Mouse (Mus musculus): Measurements from ENCODE around the gene Xylt1. TPM values are rescaled to one million over a fixed set of nuclear protein-coding genes. Genes with fewer than 3 reads are reported as not detected.

Gene Xylt1
- polyA plus RNA-seq, 1 experiment from 2014 or later = 1.1 TPM

- Histone ChIP-seq H3K9me3 (ENCODE audit: control insufficient read depth, low read length) (no peaks in the 10 kb centered on the region), H3K9ac (ENCODE audit: low read length) (no peak overlapping the region), H3K4me1 (ENCODE audit: control insufficient read depth, insufficient read depth, low read length) (peaks cover 22% of the 10 kb centered on the region), H3K36me3 (ENCODE audit: control insufficient read depth, insufficient read depth, low read length) (no peaks in the 10 kb centered on the region), H3K4me3 (ENCODE audit: low read depth, low read length) (no peak overlapping the region), H3K27me3 (ENCODE audit: control insufficient read depth, insufficient read depth, low read length) (peaks cover 24% of the 10 kb centered on the region), H3K4me2 (no peak overlapping the region), H3K27ac (ENCODE audit: low read depth, low read length) (no peak overlapping the region)
- 92% methylated on average over 4 of the region's 4 CpGs for WGBS
- DNase-seq (ENCODE audit: low spot score, missing footprints) (no peak), ATAC-seq (ENCODE audit: low FRiP score) (no peak)
Observed at GRCm38 (mm10) chr7:117621566-117621965, 240.8 kb downstream of the Xylt1 start.

- WGBS = 85% methylated on average over 2 of the region's 2 CpGs
- Histone ChIP-seq H3K4me1 (ENCODE audit: control insufficient read depth, insufficient read depth, low read length) (peaks cover 21% of the 10 kb centered on the region), H3K4me3 (ENCODE audit: low read depth, low read length) (no peak overlapping the region), H3K4me2 (no peak overlapping the region), H3K27ac (ENCODE audit: low read depth, low read length) (no peak overlapping the region), H3K9ac (ENCODE audit: low read length) (no peak overlapping the region), H3K27me3 (ENCODE audit: control insufficient read depth, insufficient read depth, low read length) (peaks cover 18% of the 10 kb centered on the region), H3K36me3 (ENCODE audit: control insufficient read depth, insufficient read depth, low read length) (no peaks in the 10 kb centered on the region), H3K9me3 (ENCODE audit: control insufficient read depth, low read length) (no peaks in the 10 kb centered on the region)
- DNase-seq (ENCODE audit: low spot score, missing footprints) (no peak), ATAC-seq (ENCODE audit: low FRiP score) (no peak)
Observed at GRCm38 (mm10) chr7:117622769-117623168, 242.0 kb downstream of the Xylt1 start.

DNA sequence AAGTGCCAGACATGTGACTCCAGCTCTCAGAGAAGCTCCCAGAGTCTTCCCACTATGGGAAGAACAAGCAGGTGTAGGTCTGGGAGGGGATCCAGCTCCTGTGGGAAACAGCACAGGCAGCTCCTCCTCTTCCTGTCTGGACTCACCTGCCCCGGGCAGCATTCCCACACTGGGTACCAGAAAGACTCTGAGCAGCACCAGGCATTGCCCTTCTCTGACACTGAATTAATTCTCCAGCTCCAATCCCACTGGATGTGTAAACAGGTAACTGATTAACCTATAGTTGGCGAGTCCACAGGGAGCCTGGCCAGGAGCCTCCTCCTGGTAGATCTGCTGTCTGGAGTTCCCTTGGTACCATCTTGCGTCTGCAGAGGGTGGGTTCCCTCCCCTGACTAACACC, 248.0 kb downstream of the Xylt1 start:
- ATAC-seq (ENCODE audit: low FRiP score) (no peak), DNase-seq (ENCODE audit: low spot score, missing footprints) (no peak)
- Histone ChIP-seq H3K4me1 (ENCODE audit: control insufficient read depth, insufficient read depth, low read length) (no peaks in the 10 kb centered on the region), H3K36me3 (ENCODE audit: control insufficient read depth, insufficient read depth, low read length) (no peaks in the 10 kb centered on the region), H3K27me3 (ENCODE audit: control insufficient read depth, insufficient read depth, low read length) (no peaks in the 10 kb centered on the region), H3K4me2 (no peak overlapping the region), H3K27ac (ENCODE audit: low read depth, low read length) (no peak overlapping the region), H3K4me3 (ENCODE audit: low read depth, low read length) (no peak overlapping the region), H3K9me3 (ENCODE audit: control insufficient read depth, low read length) (no peaks in the 10 kb centered on the region), H3K9ac (ENCODE audit: low read length) (no peak overlapping the region)
- WGBS = 84% methylated on average over 3 of the region's 3 CpGs

GRCm38 (mm10) chr7:117630657-117631056, 249.9 kb downstream of the Xylt1 start:
- Histone ChIP-seq H3K9me3 (ENCODE audit: control insufficient read depth, low read length) (no peaks in the 10 kb centered on the region), H3K9ac (ENCODE audit: low read length) (no peak overlapping the region), H3K36me3 (ENCODE audit: control insufficient read depth, insufficient read depth, low read length) (no peaks in the 10 kb centered on the region), H3K27ac (ENCODE audit: low read depth, low read length) (no peak overlapping the region), H3K4me3 (ENCODE audit: low read depth, low read length) (no peak overlapping the region), H3K4me2 (no peak overlapping the region), H3K4me1 (ENCODE audit: control insufficient read depth, insufficient read depth, low read length) (no peaks in the 10 kb centered on the region), H3K27me3 (ENCODE audit: control insufficient read depth, insufficient read depth, low read length) (no peaks in the 10 kb centered on the region)
- ATAC-seq (ENCODE audit: low FRiP score) = no peak
- WGBS = 59% methylated on average over 5 of the region's 5 CpGs
- no peak for DNase-seq (ENCODE audit: low spot score, missing footprints)

DNA sequence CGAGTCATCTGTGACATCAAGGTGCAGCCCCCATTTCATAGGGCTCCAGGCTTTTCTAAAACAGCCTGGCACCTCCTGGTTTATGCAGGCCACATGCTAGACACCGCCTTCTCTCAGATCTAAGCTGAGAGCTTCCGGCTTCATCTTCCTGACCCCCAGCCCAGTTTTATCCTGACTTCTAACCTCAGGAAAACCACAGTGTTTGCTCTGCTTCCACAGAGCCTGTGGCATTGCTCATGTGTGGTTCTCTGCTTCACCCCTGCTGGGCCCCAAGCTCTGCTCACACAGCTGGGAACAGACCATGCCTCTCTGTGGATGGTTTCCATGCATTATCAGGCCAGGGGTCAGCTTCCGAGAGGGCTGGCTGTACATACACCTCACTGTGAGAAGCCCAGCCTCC, 254.8 kb downstream of the Xylt1 start:
- no peaks in the 10 kb centered on the region for H3K27me3 ChIP-seq (ENCODE audit: control insufficient read depth, insufficient read depth, low read length)
- H3K4me3 ChIP-seq (ENCODE audit: low read depth, low read length) = no peak overlapping the region
- H3K4me1 ChIP-seq (ENCODE audit: control insufficient read depth, insufficient read depth, low read length) = peaks cover 3% of the 10 kb centered on the region; the same call in 1 of the 2 replicates
- WGBS = 73% methylated on average over 4 of the region's 4 CpGs
- no peak overlapping the region for H3K4me2 ChIP-seq
- no peak overlapping the region for H3K9ac ChIP-seq (ENCODE audit: low read length)
- H3K36me3 ChIP-seq (ENCODE audit: control insufficient read depth, insufficient read depth, low read length) = no peaks in the 10 kb centered on the region
- H3K9me3 ChIP-seq (ENCODE audit: control insufficient read depth, low read length) = no peaks in the 10 kb centered on the region
- DNase-seq (ENCODE audit: low spot score, missing footprints) (no peak), ATAC-seq (ENCODE audit: low FRiP score) (no peak)
- H3K27ac ChIP-seq (ENCODE audit: low read depth, low read length) = no peak overlapping the region

DNA sequence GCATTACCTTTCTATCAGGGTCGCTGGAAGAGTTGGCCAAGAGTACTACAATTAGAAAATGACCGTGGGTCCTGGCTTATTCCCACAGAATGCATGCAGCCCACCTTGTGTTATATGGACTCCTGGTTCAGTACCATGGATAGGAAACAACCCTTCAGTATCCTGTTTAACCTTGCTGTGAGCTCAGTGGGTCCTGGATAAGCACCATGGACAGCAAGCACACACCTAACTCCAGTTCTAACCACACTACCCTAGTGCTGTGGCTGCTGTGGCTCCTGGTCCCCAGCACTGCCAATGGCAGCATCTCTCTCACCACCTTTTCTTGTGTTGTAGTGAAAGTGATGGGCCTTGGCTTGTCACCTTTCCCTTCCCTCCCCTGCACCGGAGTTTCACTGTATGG, 255.9 kb downstream of the Xylt1 start:
- DNase-seq (ENCODE audit: low spot score, missing footprints) (no peak), ATAC-seq (ENCODE audit: low FRiP score) (no peak)
- no peaks in the 10 kb centered on the region for H3K36me3 ChIP-seq (ENCODE audit: control insufficient read depth, insufficient read depth, low read length)
- no peak overlapping the region for H3K4me3 ChIP-seq (ENCODE audit: low read depth, low read length)
- H3K27ac ChIP-seq (ENCODE audit: low read depth, low read length) = no peak overlapping the region
- 80% methylated on average over 3 of the region's 3 CpGs for WGBS
- H3K4me2 ChIP-seq = no peak overlapping the region
- no peaks in the 10 kb centered on the region for H3K27me3 ChIP-seq (ENCODE audit: control insufficient read depth, insufficient read depth, low read length)
- H3K4me1 ChIP-seq (ENCODE audit: control insufficient read depth, insufficient read depth, low read length) = peaks cover 3% of the 10 kb centered on the region; the same call in 1 of the 2 replicates
- H3K9me3 ChIP-seq (ENCODE audit: control insufficient read depth, low read length) = no peaks in the 10 kb centered on the region
- H3K9ac ChIP-seq (ENCODE audit: low read length) = no peak overlapping the region

DNA sequence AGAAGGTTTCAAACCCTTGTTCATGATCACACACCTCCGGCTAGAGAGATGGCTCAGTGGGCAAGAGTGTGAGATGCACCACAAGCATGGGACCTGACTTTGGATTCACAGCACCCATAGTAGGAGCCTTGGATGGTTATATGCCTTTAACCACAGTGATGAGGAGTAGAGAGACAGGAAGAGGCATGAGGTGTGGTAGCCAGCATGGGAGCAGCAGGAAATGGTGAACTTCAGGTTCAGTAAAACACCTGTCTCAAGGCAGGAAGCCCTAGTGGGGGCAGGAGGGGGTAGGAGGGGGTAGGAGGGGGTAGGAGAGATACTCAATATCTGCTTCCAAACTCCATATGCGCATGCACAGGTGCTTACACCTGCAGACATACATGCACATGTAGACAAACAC, 257.2 kb downstream of the Xylt1 start:
- Histone ChIP-seq H3K27me3 (ENCODE audit: control insufficient read depth, insufficient read depth, low read length) (no peaks in the 10 kb centered on the region), H3K4me2 (no peak overlapping the region), H3K9ac (ENCODE audit: low read length) (no peak overlapping the region), H3K4me1 (ENCODE audit: control insufficient read depth, insufficient read depth, low read length) (peaks cover 3% of the 10 kb centered on the region; the same call in 1 of the 2 replicates), H3K27ac (ENCODE audit: low read depth, low read length) (no peak overlapping the region), H3K36me3 (ENCODE audit: control insufficient read depth, insufficient read depth, low read length) (no peaks in the 10 kb centered on the region), H3K4me3 (ENCODE audit: low read depth, low read length) (no peak overlapping the region), H3K9me3 (ENCODE audit: control insufficient read depth, low read length) (no peaks in the 10 kb centered on the region)
- WGBS = 95% methylated on average over 2 of the region's 2 CpGs
- ATAC-seq (ENCODE audit: low FRiP score) (no peak), DNase-seq (ENCODE audit: low spot score, missing footprints) (no peak)

DNA sequence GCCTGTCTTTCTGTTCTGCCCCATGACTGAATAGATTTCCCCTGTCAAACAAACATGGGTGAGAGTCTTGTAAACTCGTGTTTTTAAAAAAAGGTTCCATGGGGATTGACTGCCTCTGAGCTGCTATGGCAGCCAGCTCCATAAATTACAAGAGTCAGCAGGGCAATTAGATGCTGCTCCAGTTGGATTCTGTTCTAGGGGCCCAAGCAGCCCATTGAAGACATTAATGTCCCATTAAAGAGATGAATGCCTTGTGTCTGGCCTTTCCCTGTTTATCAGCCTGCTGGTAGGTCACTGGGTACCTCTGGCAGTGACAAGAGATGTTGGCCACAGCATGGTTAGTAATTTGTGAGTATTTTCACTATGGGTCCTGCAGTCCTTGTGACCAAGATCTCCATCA, 271.9 kb downstream of the Xylt1 start:
- 85% methylated on average over 1 of the region's 1 CpGs for WGBS
- no peaks in the 10 kb centered on the region; the same call in 1 of the 2 replicates for H3K36me3 ChIP-seq (ENCODE audit: control insufficient read depth, insufficient read depth, low read length)
- no peak for DNase-seq (ENCODE audit: low spot score, missing footprints)

DNA sequence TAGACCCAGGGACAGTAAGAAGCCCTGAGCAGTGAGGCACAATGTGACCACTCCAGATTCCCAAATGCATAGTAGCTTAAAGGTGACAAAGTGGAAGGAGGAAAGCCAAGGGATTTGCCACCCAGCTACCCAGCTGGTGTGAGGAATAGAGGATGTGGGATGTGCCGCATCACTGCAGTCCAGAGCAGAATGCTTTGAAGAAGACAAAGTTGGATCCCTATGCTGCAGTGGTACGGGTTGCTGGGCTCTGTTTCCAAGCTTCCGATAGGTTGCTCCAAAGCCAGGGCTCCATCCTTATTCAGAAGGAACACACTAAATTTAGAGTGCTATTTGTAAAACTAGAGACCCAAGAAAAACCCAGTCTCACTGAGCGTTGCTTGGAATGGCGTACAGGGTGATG, 275.0 kb downstream of the Xylt1 start:
- DNase-seq (ENCODE audit: low spot score, missing footprints) (no peak), ATAC-seq (ENCODE audit: low FRiP score) (no peak)
- no peaks in the 10 kb centered on the region for H3K4me1 ChIP-seq (ENCODE audit: control insufficient read depth, insufficient read depth, low read length)
- H3K27ac ChIP-seq (ENCODE audit: low read depth, low read length) = no peak overlapping the region
- 94% methylated on average over 5 of the region's 5 CpGs for WGBS
- no peaks in the 10 kb centered on the region for H3K27me3 ChIP-seq (ENCODE audit: control insufficient read depth, insufficient read depth, low read length)
- no peak overlapping the region for H3K4me2 ChIP-seq
- no peak overlapping the region for H3K9ac ChIP-seq (ENCODE audit: low read length)
- no peaks in the 10 kb centered on the region; the same call in 1 of the 2 replicates for H3K36me3 ChIP-seq (ENCODE audit: control insufficient read depth, insufficient read depth, low read length)
- no peak overlapping the region for H3K4me3 ChIP-seq (ENCODE audit: low read depth, low read length)
- no peaks in the 10 kb centered on the region for H3K9me3 ChIP-seq (ENCODE audit: control insufficient read depth, low read length)

More for the DNA sequence above, 271.9 kb downstream of the Xylt1 start:
- H3K27ac ChIP-seq (ENCODE audit: low read depth, low read length) = no peak overlapping the region
- no peaks in the 10 kb centered on the region for H3K27me3 ChIP-seq (ENCODE audit: control insufficient read depth, insufficient read depth, low read length)
- H3K4me2 ChIP-seq = no peak overlapping the region
- H3K9ac ChIP-seq (ENCODE audit: low read length) = no peak overlapping the region
- no peak overlapping the region for H3K4me3 ChIP-seq (ENCODE audit: low read depth, low read length)
- no peak for ATAC-seq (ENCODE audit: low FRiP score)
- H3K9me3 ChIP-seq (ENCODE audit: control insufficient read depth, low read length) = no peaks in the 10 kb centered on the region
- H3K4me1 ChIP-seq (ENCODE audit: control insufficient read depth, insufficient read depth, low read length) = no peaks in the 10 kb centered on the region

- no peaks in the 10 kb centered on the region for H3K27me3 ChIP-seq (ENCODE audit: control insufficient read depth, insufficient read depth, low read length)
- no peak overlapping the region for H3K9ac ChIP-seq (ENCODE audit: low read length)
- no peaks in the 10 kb centered on the region for H3K4me1 ChIP-seq (ENCODE audit: control insufficient read depth, insufficient read depth, low read length)
- H3K4me3 ChIP-seq (ENCODE audit: low read depth, low read length) = no peak overlapping the region
- no peak overlapping the region for H3K4me2 ChIP-seq
- WGBS = 93% methylated on average over 4 of the region's 4 CpGs
- no peaks in the 10 kb centered on the region; the same call in 1 of the 2 replicates for H3K36me3 ChIP-seq (ENCODE audit: control insufficient read depth, insufficient read depth, low read length)
- ATAC-seq (ENCODE audit: low FRiP score) (no peak), DNase-seq (ENCODE audit: low spot score, missing footprints) (no peak)
- no peaks in the 10 kb centered on the region for H3K9me3 ChIP-seq (ENCODE audit: control insufficient read depth, low read length)
- H3K27ac ChIP-seq (ENCODE audit: low read depth, low read length) = no peak overlapping the region
Observed at GRCm38 (mm10) chr7:117658180-117658579, 277.4 kb downstream of the Xylt1 start.
